22 mouse cellular contexts compared by ENCODE assay signal in genomic region chr2:85532082-85532778, GRCm38 (mm10). TPM values are rescaled to one million over a fixed set of nuclear protein-coding genes. Genes with fewer than 3 reads are reported as not detected.
"Had no signal": no experiment of that assay in that cellular context is flagged by ENCODE, and none has a peak within 500 bp of the region (broad histone marks: within the 10 kb centered on the region; RNA-seq: fewer than 3 reads in every experiment).

No protein-coding gene starts in this region.

- H3K4me2 ChIP-seq: intestine, embryonic 15.5 days; limb, embryonic 15.5 days; liver, embryonic 12.5 days; midbrain, embryonic 12.5 days; neural tube, embryonic 13.5 days had no signal

- H3K27me3 ChIP-seq: intestine, embryonic 15.5 days; limb, embryonic 15.5 days; liver, embryonic 12.5 days; midbrain, embryonic 12.5 days; neural tube, embryonic 13.5 days had no signal

- DNase-seq: kidney, adult 18-20 months; kidney, postnatal 10 days; kidney, postnatal 4 days; layer of hippocampus, postnatal 36 days; retina, postnatal 1 day; right cerebral cortex, postnatal 4 days; spleen, adult 18-20 months; thymus, adult 2 months; thymus, postnatal 25 days had no signal

- H3K27ac ChIP-seq: intestine, embryonic 15.5 days; limb, embryonic 15.5 days; liver, embryonic 12.5 days; midbrain, embryonic 12.5 days; neural tube, embryonic 13.5 days had no signal

- H3K4me3 ChIP-seq: intestine, embryonic 15.5 days; limb, embryonic 15.5 days; liver, embryonic 12.5 days; midbrain, embryonic 12.5 days; neural tube, embryonic 13.5 days had no signal

- ATAC-seq: intestine, embryonic 15.5 days; liver, embryonic 12.5 days; midbrain, embryonic 16.5 days had no signal

- H3K9me3 ChIP-seq: intestine, embryonic 15.5 days; limb, embryonic 15.5 days; liver, embryonic 12.5 days; midbrain, embryonic 12.5 days; neural tube, embryonic 13.5 days had no signal

- H3K9ac ChIP-seq: intestine, embryonic 15.5 days; limb, embryonic 15.5 days; liver, embryonic 12.5 days; midbrain, embryonic 12.5 days; neural tube, embryonic 13.5 days had no signal

- H3K4me1 ChIP-seq: intestine, embryonic 15.5 days; limb, embryonic 15.5 days; liver, embryonic 12.5 days; midbrain, embryonic 12.5 days; neural tube, embryonic 13.5 days had no signal

- H3K36me3 ChIP-seq: intestine, embryonic 15.5 days; limb, embryonic 15.5 days; liver, embryonic 12.5 days; midbrain, embryonic 12.5 days; neural tube, embryonic 13.5 days had no signal

RNA-seq across cellular contexts. Expression of gene 4833423E24Rik, which starts 13.4 kb away (rescaled TPM):
- total RNA-seq: megakaryocyte-erythroid progenitor cell, adult 5-6 weeks had no signal
- polyA plus RNA-seq: kidney, embryonic 14.5 days; limb, embryonic 11.5 days; liver, embryonic 12.5 days; liver, embryonic 16.5 days; midbrain, embryonic 12.5 days; neural tube, embryonic 13.5 days had no signal

RNA-seq across cellular contexts. Expression of gene Olfr996, which starts 46.8 kb away (rescaled TPM):
- total RNA-seq: layer of hippocampus, postnatal 36 days; left cerebral cortex, adult 8-10 months; left cerebral cortex, postnatal 25 days; megakaryocyte-erythroid progenitor cell, adult 5-6 weeks had no signal
- polyA plus RNA-seq: intestine, embryonic 15.5 days; kidney, embryonic 14.5 days; limb, embryonic 11.5 days; limb, embryonic 15.5 days; liver, embryonic 12.5 days; liver, embryonic 16.5 days; midbrain, embryonic 12.5 days; midbrain, embryonic 16.5 days; neural tube, embryonic 13.5 days; thymus, adult 2 months; urinary bladder, adult 2 months had no signal

RNA-seq across cellular contexts. Expression of gene Olfr998, which starts 56.5 kb away (rescaled TPM):
- total RNA-seq: layer of hippocampus, postnatal 36 days; left cerebral cortex, adult 8-10 months; left cerebral cortex, postnatal 25 days; megakaryocyte-erythroid progenitor cell, adult 5-6 weeks had no signal
- polyA plus RNA-seq: intestine, embryonic 15.5 days; kidney, embryonic 14.5 days; limb, embryonic 11.5 days; limb, embryonic 15.5 days; liver, embryonic 12.5 days; liver, embryonic 16.5 days; midbrain, embryonic 12.5 days; midbrain, embryonic 16.5 days; neural tube, embryonic 13.5 days; thymus, adult 2 months; urinary bladder, adult 2 months had no signal
